Mouse (Mus musculus): ENCODE results near the gene Opn1mw.
"Not testable (repeated sequence)": the region's sequence is repeated elsewhere in the genome, so short reads cannot be mapped to it uniquely, and the experiment has no call there.

Opn1mw gene

GRCm38 (mm10) chrX:74127164-74127563, at the start of gene Opn1mw:
Gene Opn1mw (plus strand): TSS chrX:74127464.
- DNase-seq (ENCODE audit: low spot score), result no peak

- DNase-seq (ENCODE audit: low spot score), result no peak
Observed at GRCm38 (mm10) chrX:74084276-74084837, 42.9 kb upstream of the Opn1mw start.

- DNase-seq (ENCODE audit: low spot score), result peak; percentile 14
Observed at GRCm38 (mm10) chrX:74084946-74085498, 42.2 kb upstream of the Opn1mw start.

- peak; percentile 82 for DNase-seq (ENCODE audit: low spot score)
Observed at GRCm38 (mm10) chrX:74085601-74086038, 41.6 kb upstream of the Opn1mw start.

GRCm38 (mm10) chrX:74095130-74095529, 32.1 kb upstream of the Opn1mw start:
- no peak for DNase-seq (ENCODE audit: low spot score)

- DNase-seq (ENCODE audit: low spot score), result no peak
Observed at GRCm38 (mm10) chrX:74103457-74104188, 23.6 kb upstream of the Opn1mw start.

- no peak for DNase-seq (ENCODE audit: low spot score)
Observed at GRCm38 (mm10) chrX:74105916-74106315, 21.3 kb upstream of the Opn1mw start.

GRCm38 (mm10) chrX:74108747-74109146, 18.5 kb upstream of the Opn1mw start:
- DNase-seq (ENCODE audit: low spot score), result no peak

- DNase-seq (ENCODE audit: low spot score), result no peak
Observed at GRCm38 (mm10) chrX:74114036-74114435, 13.2 kb upstream of the Opn1mw start.

GRCm38 (mm10) chrX:74115511-74115910, 11.8 kb upstream of the Opn1mw start:
- DNase-seq (ENCODE audit: low spot score), result no peak

GRCm38 (mm10) chrX:74124975-74125374, 2.3 kb upstream of the Opn1mw start:
- no peak for DNase-seq (ENCODE audit: low spot score)

GRCm38 (mm10) chrX:74135263-74135662, 8.0 kb downstream of the Opn1mw start, which contains the start of gene Mecp2:
Gene Mecp2 (minus strand): TSS chrX:74135363.
- not testable (repeated sequence) for DNase-seq (ENCODE audit: low spot score)

GRCm38 (mm10) chrX:74167738-74168137, 40.5 kb downstream of the Opn1mw start, which contains the start of gene Tex28:
Gene Tex28 (minus strand): TSS chrX:74167838.
- no peak for DNase-seq (ENCODE audit: low spot score)

- DNase-seq (ENCODE audit: low spot score), result no peak
Observed at GRCm38 (mm10) chrX:74176959-74177358, 49.7 kb downstream of the Opn1mw start, which contains the start of gene Tktl1. Gene Tktl1 (plus strand): TSS chrX:74177259.

Measured in urinary bladder, postnatal 10 days (tissue).